Mouse (Mus musculus): ENCODE measurements around the gene Mapk10.

GRCm38 (mm10) chr5:102920199-102920598 is 290.9 kb downstream of the Mapk10 start:
- TF ChIP-seq CTCF (IDR thresholded peaks at IDR 0.05; ENCODE audit: low read depth, low read length): no peak
- no peak for TF ChIP-seq POLR2A (IDR thresholded peaks at IDR 0.05; ENCODE audit: insufficient read depth, low read length)
